Comparison of ENCODE assay signal across 15 mouse cellular contexts in genomic region chr16:33704289-33704688, GRCm38 (mm10). TPM values are rescaled to one million over a fixed set of nuclear protein-coding genes. Genes with fewer than 3 reads are reported as not detected.
A peak's percentile ranks its signal among the peaks of the same experiment; 100 is the strongest.
DNase-seq lines count a peak whose midpoint lies in the region; ATAC-seq and TF ChIP-seq lines count a peak whose summit lies in the region.
"Had no signal": no experiment of that assay in that cellular context is flagged by ENCODE, and none has a peak within 500 bp of the region (broad histone marks: within the 10 kb centered on the region; RNA-seq: fewer than 3 reads in every experiment).

No protein-coding gene starts in this region.

- no peak; the same call in none of the 2 replicates for TF ChIP-seq RAD21 in CH12.LX (IDR thresholded peaks at IDR 0.05; ENCODE audit: low read depth, low read length)

- in situ Hi-C loops in CH12.LX (cut with MboI; ENCODE audit: low pct_ligation_motif_present, low pct_unique_long_range_greater_than_20kb, low sequenced_read_pairs), result no loop called here

- no peak for TF ChIP-seq CTCF in heart, adult 2 months (IDR thresholded peaks at IDR 0.05)
- no peak for TF ChIP-seq CTCF in hindbrain, postnatal 0 days (IDR thresholded peaks at IDR 0.05; ENCODE audit: low read depth)
- no peak for TF ChIP-seq CTCF in CH12.LX (conservative IDR thresholded peaks at IDR 0.05 in 1 of 2, IDR thresholded peaks at IDR 0.05 in 1 of 2; ENCODE audit: low read depth in 2 of 2, low read length in 2 of 2)

- peak in 1 of 2 experiments; percentile 29 for DNase-seq in heart, adult 2 months
- DNase-seq in heart, postnatal 10 days, result no peak
- no peak for DNase-seq in hindbrain, postnatal 0 days (ENCODE audit: low spot score)
- DNase-seq in CH12.LX (ENCODE audit: extremely low read depth), result peak; percentile 78
- peak; percentile 64 for DNase-seq in cerebellum, adult 9-11 months
- DNase-seq in T-cell, adult 2 months (ENCODE audit: low spot score), result no peak
- DNase-seq: gastrocnemius, postnatal 36 days; kidney, postnatal 10 days; layer of hippocampus, adult 9-11 months; right cerebral cortex, postnatal 25 days; thymus, adult 18-20 months had no signal

- H3K27me3 ChIP-seq in heart, adult 2 months (ENCODE audit: control insufficient read depth, insufficient read depth, low read length), result no peaks in the 10 kb centered on the region
- H3K27me3 ChIP-seq in hindbrain, postnatal 0 days (ENCODE audit: insufficient read depth, low read length), result no peaks in the 10 kb centered on the region
- H3K27me3 ChIP-seq in hindbrain, embryonic 13.5 days, result no peaks in the 10 kb centered on the region
- H3K27me3 ChIP-seq in CH12.LX (replicated peaks), result no peaks in the 10 kb centered on the region
- H3K27me3 ChIP-seq: lung, embryonic 15.5 days; Patski had no signal

- peaks cover 46% of the 10 kb centered on the region for H3K4me1 ChIP-seq in heart, adult 2 months (ENCODE audit: control insufficient read depth, insufficient read depth, low read length)
- H3K4me1 ChIP-seq in hindbrain, postnatal 0 days (ENCODE audit: insufficient read depth, low read length), result no peaks in the 10 kb centered on the region
- H3K4me1 ChIP-seq in hindbrain, embryonic 13.5 days (replicated peaks), result peaks cover 31% of the 10 kb centered on the region
- peaks cover 43 to 90% of the 10 kb centered on the region in 2 experiments for H3K4me1 ChIP-seq in CH12.LX (ENCODE audit: control insufficient read depth in 1 of 2, insufficient read depth in 2 of 2)

- no peak overlapping the region for H3K9ac ChIP-seq in heart, adult 2 months (ENCODE audit: low read depth, low read length)
- H3K9ac ChIP-seq in hindbrain, postnatal 0 days (replicated peaks; ENCODE audit: low read length), result no peak overlapping the region
- no peak overlapping the region for H3K9ac ChIP-seq in hindbrain, embryonic 13.5 days
- peak overlapping the region; percentile 24 for H3K9ac ChIP-seq in CH12.LX (ENCODE audit: insufficient read depth, low read depth)
- H3K9ac ChIP-seq: lung, embryonic 15.5 days had no signal

- no peak for ATAC-seq in hindbrain, postnatal 0 days
- ATAC-seq in hindbrain, embryonic 13.5 days (ENCODE audit: low FRiP score), result no peak
- ATAC-seq: inflammation-experienced regulatory T-cells, adult 6 months; Patski had no signal

- no peak overlapping the region for H3K4me2 ChIP-seq in hindbrain, postnatal 0 days (ENCODE audit: low read depth, low read length)
- no peak overlapping the region for H3K4me2 ChIP-seq in hindbrain, embryonic 13.5 days
- peak overlapping the region; percentile 77 for H3K4me2 ChIP-seq in CH12.LX (ENCODE audit: insufficient read depth, low read depth, poor library complexity, severe bottlenecking)
- H3K4me2 ChIP-seq: lung, embryonic 15.5 days had no signal

- H3K79me2 ChIP-seq in heart, adult 2 months (replicated peaks; ENCODE audit: control insufficient read depth, insufficient read depth, low read length), result peaks cover 4% of the 10 kb centered on the region
- H3K79me2 ChIP-seq in CH12.LX (replicated peaks; ENCODE audit: control insufficient read depth, extremely low read depth, insufficient read depth, poor library complexity, severe bottlenecking), result peaks cover 95% of the 10 kb centered on the region

- peak overlapping the region; percentile 77 for H3K27ac ChIP-seq in heart, adult 2 months
- 0 out of 2 replicates have a peak overlapping the region, but pooled peaks have one; percentile 6 for H3K27ac ChIP-seq in hindbrain, postnatal 0 days
- no peak overlapping the region for H3K27ac ChIP-seq in hindbrain, embryonic 13.5 days
- peak overlapping the region; percentile 72 for H3K27ac ChIP-seq in CH12.LX (ENCODE audit: insufficient read depth, low read depth)

- no peaks in the 10 kb centered on the region for H3K9me3 ChIP-seq in hindbrain, postnatal 0 days (ENCODE audit: low read length)
- H3K9me3 ChIP-seq in hindbrain, embryonic 13.5 days, result no peaks in the 10 kb centered on the region
- peaks cover 2% of the 10 kb centered on the region for H3K9me3 ChIP-seq in CH12.LX (replicated peaks; ENCODE audit: low read length)
- H3K9me3 ChIP-seq: lung, embryonic 15.5 days had no signal

- H3K36me3 ChIP-seq in heart, adult 2 months (ENCODE audit: control insufficient read depth, insufficient read depth, low read length), result peaks cover 49% of the 10 kb centered on the region
- H3K36me3 ChIP-seq in hindbrain, postnatal 0 days (ENCODE audit: insufficient read depth, low read length), result no peaks in the 10 kb centered on the region
- H3K36me3 ChIP-seq in hindbrain, embryonic 13.5 days, result no peaks in the 10 kb centered on the region
- H3K36me3 ChIP-seq in CH12.LX (replicated peaks in 1 of 2; ENCODE audit: control insufficient read depth in 1 of 2, insufficient read depth in 1 of 2, low read length in 1 of 2), result peaks cover 26 to 66% of the 10 kb centered on the region in 2 experiments
- H3K36me3 ChIP-seq: lung, embryonic 15.5 days had no signal

- no peak for TF ChIP-seq POLR2A in heart, adult 2 months (IDR thresholded peaks at IDR 0.05; ENCODE audit: insufficient read depth, low read depth, low read length)
- TF ChIP-seq POLR2A in CH12.LX (IDR thresholded peaks at IDR 0.05; ENCODE audit: low read depth, low read length), result peak; percentile 16; the same call in 1 of the 2 replicates

- 41% methylated on average over 9 of the region's 9 CpGs for WGBS in heart, adult 2 months
- 73% methylated on average over 9 of the region's 9 CpGs for WGBS in hindbrain, postnatal 0 days
- 84% methylated on average over 9 of the region's 9 CpGs for WGBS in hindbrain, embryonic 13.5 days

- intact Hi-C loops in heart, adult 2 months (cut with DNase I), result loop anchor here (2.0 kb wide), 1 partner anchor 13 kb away; no protein-coding TSS in a partner anchor
- intact Hi-C loops in heart, postnatal 10 days (cut with DNase I), result no loop called here

- dilution Hi-C loops in CH12.LX (cut with MboI; ENCODE audit: extremely low pct_ligation_motif_present, extremely low pct_unique_long_range_greater_than_20kb, low sequenced_read_pairs), result no loop called here

- no peak for TF ChIP-seq EP300 in heart, adult 2 months (IDR thresholded peaks at IDR 0.05; ENCODE audit: insufficient read depth, low read depth, low read length)
- TF ChIP-seq EP300 in CH12.LX (IDR thresholded peaks at IDR 0.05; ENCODE audit: low read length), result peak; percentile 84

- no peak overlapping the region for H3K4me3 ChIP-seq in heart, adult 2 months
- no peak overlapping the region for H3K4me3 ChIP-seq in hindbrain, postnatal 0 days (ENCODE audit: low read length)
- no peak overlapping the region for H3K4me3 ChIP-seq in hindbrain, embryonic 13.5 days
- no peak overlapping the region for H3K4me3 ChIP-seq in CH12.LX (replicated peaks in 1 of 3; ENCODE audit: low read depth in 2 of 3, low read length in 2 of 3, poor library complexity in 1 of 3)
- H3K4me3 ChIP-seq: lung, embryonic 15.5 days had no signal

TF ChIP-seq in CH12.LX, 34 proteins besides CTCF, POLR2A, EP300 and RAD21 (continues in another document):
- TF ChIP-seq MAX (IDR thresholded peaks at IDR 0.05; ENCODE audit: low read length), result peak; percentile 80
- TF ChIP-seq MXI1 (IDR thresholded peaks at IDR 0.05; ENCODE audit: low read depth, low read length), result peak; percentile 66; the same call in 1 of the 2 replicates
- TF ChIP-seq TBP (conservative IDR thresholded peaks at IDR 0.05; ENCODE audit: low read depth, low read length), result 0 out of 2 replicates have a peak, but pooled peaks have one; percentile 52
- no peak for TF ChIP-seq HCFC1 (IDR thresholded peaks at IDR 0.05; ENCODE audit: low read depth, low read length)
- TF ChIP-seq MEF2A (IDR thresholded peaks at IDR 0.05; ENCODE audit: borderline replicate concordance, low read depth, low read length), result peak; percentile 93
- TF ChIP-seq JUN (IDR thresholded peaks at IDR 0.05; ENCODE audit: insufficient read depth, low read depth, low read length), result peak; percentile 46; the same call in 1 of the 2 replicates
- TF ChIP-seq IRF4 (IDR thresholded peaks at IDR 0.05; ENCODE audit: low read depth, low read length), result peak; percentile 86
- peak; percentile 83; the same call in 1 of the 2 replicates for TF ChIP-seq SIN3A (IDR thresholded peaks at IDR 0.05; ENCODE audit: low read length)
- 0 out of 2 replicates have a peak, but pooled peaks have one; percentile 71 for TF ChIP-seq RCOR1 (conservative IDR thresholded peaks at IDR 0.05; ENCODE audit: low read depth, low read length)
- TF ChIP-seq ZMIZ1 (IDR thresholded peaks at IDR 0.05; ENCODE audit: low read depth, low read length), result no peak; the same call in 1 of the 2 replicates
- no peak for TF ChIP-seq ZKSCAN1 (IDR thresholded peaks at IDR 0.05; ENCODE audit: borderline replicate concordance, low read depth, low read length)
- peak; percentile 74 for TF ChIP-seq BHLHE40 (IDR thresholded peaks at IDR 0.05; ENCODE audit: low read depth, low read length)
- TF ChIP-seq USF2 (conservative IDR thresholded peaks at IDR 0.05; ENCODE audit: low read depth, low read length), result 0 out of 2 replicates have a peak, but pooled peaks have one; percentile 32
- TF ChIP-seq ETS1 (conservative IDR thresholded peaks at IDR 0.05; ENCODE audit: low read depth, low read length), result peak; percentile 80
- 0 out of 2 replicates have a peak, but pooled peaks have one; percentile 10 for TF ChIP-seq SMC3 (IDR thresholded peaks at IDR 0.05; ENCODE audit: low read depth, low read length)
- TF ChIP-seq UBTF (IDR thresholded peaks at IDR 0.05; ENCODE audit: low read depth, low read length), result peak; percentile 64; the same call in 1 of the 2 replicates
- TF ChIP-seq JUND (conservative IDR thresholded peaks at IDR 0.05; ENCODE audit: low read depth, low read length), result peak; percentile 82
- TF ChIP-seq E2F4 (IDR thresholded peaks at IDR 0.05; ENCODE audit: insufficient replicate concordance, low read depth, low read length), result no peak
- TF ChIP-seq NELFE (IDR thresholded peaks at IDR 0.05; ENCODE audit: low read depth, low read length), result no peak
- TF ChIP-seq KAT2A (IDR thresholded peaks at IDR 0.05; ENCODE audit: insufficient replicate concordance, low read length), result no peak
- TF ChIP-seq TCF12 (IDR thresholded peaks at IDR 0.05; ENCODE audit: low read depth, low read length), result peak; percentile 82
- TF ChIP-seq NRF1 (IDR thresholded peaks at IDR 0.05; ENCODE audit: low read depth, low read length), result peak; percentile 82
- no peak for TF ChIP-seq ZC3H11A (IDR thresholded peaks at IDR 0.05; ENCODE audit: low read depth, low read length)

RNA-seq across cellular contexts. Expression of gene Heg1, which starts 20.1 kb away (rescaled TPM):
- total RNA-seq in heart, adult 2 months (2021), result 100 to 1,000 TPM; 126 to 148 TPM
- polyA plus RNA-seq in heart, adult 2 months (2012; rRNA removed), result 60.6 and 123 TPM in 2 replicates
- 100 to 1,000 TPM; 234 to 263 TPM for total RNA-seq in heart, postnatal 10 days (2021)
- 22.8 and 30.4 TPM in 2 replicates for total RNA-seq in hindbrain, postnatal 0 days (2014; rRNA removed)
- polyA plus RNA-seq in hindbrain, postnatal 0 days (2015; fragmentation: Nextera tagmentation; extraction: Ambion mirVana), result 7.2 and 8.1 TPM in 2 replicates
- polyA plus RNA-seq in hindbrain, embryonic 13.5 days (2015; fragmentation: Nextera tagmentation; extraction: Ambion mirVana), result 10.2 and 10.6 TPM in 2 replicates
- 52.3 and 77.1 TPM in 2 replicates for total RNA-seq in CH12.LX (2012; rRNA removed)
- total RNA-seq in CH12.LX (2014; rRNA removed), result 33.5 and 40.8 TPM in 2 replicates
- polyA plus RNA-seq in CH12.LX (2012; ENCODE audit: insufficient read length, low read depth), result 49.2 and 67.2 TPM in 2 replicates

Comparison
In these comparisons a context has a peak if more than half of its experiments do, and no peak if none do; other contexts are left out.
1. DNase-seq: peak in CH12.LX (single experiment) and cerebellum, adult 9-11 months (single experiment); none in heart, postnatal 10 days (0 of 2), hindbrain, postnatal 0 days (single experiment) and T-cell, adult 2 months (single experiment).